In the genomic region with DNA sequence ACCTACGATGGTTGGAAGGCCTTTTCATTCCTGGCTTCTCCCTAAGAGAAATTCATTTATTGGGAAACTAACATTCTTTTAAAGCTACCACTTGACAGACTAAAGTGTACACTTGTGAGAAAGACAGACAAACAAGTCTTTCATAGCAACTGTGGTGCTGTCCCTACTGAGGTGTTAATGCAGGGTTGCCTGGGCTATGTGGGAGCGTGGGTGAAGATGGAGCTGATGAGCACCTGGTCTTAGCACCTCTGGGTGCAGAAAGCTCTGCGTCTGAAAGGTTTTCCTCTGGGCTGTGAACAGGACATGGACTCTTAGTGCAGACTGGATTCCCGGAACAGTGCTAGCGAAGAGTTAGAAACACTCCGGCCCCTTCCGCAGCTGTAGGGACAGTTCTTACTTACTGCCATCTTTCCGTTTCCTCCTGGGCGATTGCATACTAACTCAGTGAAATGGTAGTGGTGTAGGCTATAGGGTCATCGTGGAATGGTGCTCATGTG, we compare ENCODE assay signal across 34 mouse cellular contexts.
DNase-seq lines count a peak whose midpoint lies in the region; ATAC-seq lines count a peak whose summit lies in the region.
"Had no signal": no experiment of that assay in that cellular context is flagged by ENCODE, and none has a peak within 500 bp of the region (broad histone marks: within the 10 kb centered on the region; RNA-seq: fewer than 3 reads in every experiment).

No protein-coding gene starts in this region.

- WGBS in intestine, embryonic 14.5 days: 90% methylated on average over 10 of the region's 10 CpGs
- WGBS in intestine, embryonic 15.5 days: 88% methylated on average over 10 of the region's 10 CpGs

- peaks cover 15% of the 10 kb centered on the region for H3K4me1 ChIP-seq in intestine, embryonic 14.5 days (replicated peaks; ENCODE audit: control insufficient read depth, insufficient read depth, low read length)
- peaks cover 8% of the 10 kb centered on the region; the same call in 1 of the 2 replicates for H3K4me1 ChIP-seq in intestine, embryonic 15.5 days (replicated peaks)
- H3K4me1 ChIP-seq: hindbrain, embryonic 15.5 days; liver, embryonic 15.5 days had no signal

- no peaks in the 10 kb centered on the region for H3K27me3 ChIP-seq in intestine, embryonic 14.5 days (replicated peaks; ENCODE audit: control insufficient read depth, insufficient read depth, low read length)
- no peaks in the 10 kb centered on the region for H3K27me3 ChIP-seq in intestine, embryonic 15.5 days (replicated peaks)
- H3K27me3 ChIP-seq: embryonic facial prominence, embryonic 13.5 days; forebrain, embryonic 15.5 days; hindbrain, embryonic 15.5 days; liver, embryonic 15.5 days; lung, embryonic 15.5 days; megakaryocyte, embryonic 14.5 days; midbrain, embryonic 12.5 days; neural tube, embryonic 12.5 days; stomach, embryonic 15.5 days had no signal

- H3K9ac ChIP-seq in intestine, embryonic 14.5 days (ENCODE audit: low read length): no peak overlapping the region
- H3K9ac ChIP-seq in intestine, embryonic 15.5 days: no peak overlapping the region
- H3K9ac ChIP-seq: embryonic facial prominence, embryonic 13.5 days; forebrain, embryonic 15.5 days; hindbrain, embryonic 15.5 days; liver, embryonic 15.5 days; lung, embryonic 15.5 days; midbrain, embryonic 12.5 days; neural tube, embryonic 12.5 days; stomach, embryonic 15.5 days had no signal

- no peak overlapping the region for H3K4me2 ChIP-seq in intestine, embryonic 14.5 days (ENCODE audit: low read length)
- H3K4me2 ChIP-seq in intestine, embryonic 15.5 days (replicated peaks): no peak overlapping the region
- H3K4me2 ChIP-seq: embryonic facial prominence, embryonic 13.5 days; forebrain, embryonic 15.5 days; heart, embryonic 11.5 days; hindbrain, embryonic 15.5 days; liver, embryonic 15.5 days; lung, embryonic 15.5 days; midbrain, embryonic 12.5 days; neural tube, embryonic 12.5 days; stomach, embryonic 15.5 days had no signal

- H3K36me3 ChIP-seq in intestine, embryonic 14.5 days (ENCODE audit: control insufficient read depth, insufficient read depth, low read length): peaks cover 51% of the 10 kb centered on the region
- H3K36me3 ChIP-seq in intestine, embryonic 15.5 days: 0 out of 2 replicates have a peak, but pooled peaks cover under 1% of the 10 kb centered on the region

- H3K27ac ChIP-seq in intestine, embryonic 14.5 days (ENCODE audit: low read depth): no peak overlapping the region
- no peak overlapping the region for H3K27ac ChIP-seq in intestine, embryonic 15.5 days
- H3K27ac ChIP-seq: embryonic facial prominence, embryonic 13.5 days; forebrain, embryonic 10.5 days; forebrain, embryonic 15.5 days; gastrocnemius, adult 2 months; hindbrain, embryonic 10.5 days; hindbrain, embryonic 15.5 days; left cerebral cortex, adult 2 months; liver, embryonic 15.5 days; lung, embryonic 15.5 days; midbrain, embryonic 12.5 days; neural tube, embryonic 12.5 days; stomach, embryonic 15.5 days had no signal

- peak; percentile 43 for DNase-seq in intestine, embryonic 14.5 days (ENCODE audit: low spot score)
- peak; percentile 4 for DNase-seq in right cerebral cortex, postnatal 25 days
- DNase-seq in right cerebral cortex, postnatal 36 days (ENCODE audit: low spot score in 2 of 2): no peak
- peak; percentile 60 for DNase-seq in induced T-regulatory cell, adult 2 months (ENCODE audit: low read depth)
- DNase-seq in cerebellum, postnatal 10 days: no peak
- DNase-seq in kidney, postnatal 14 days: no peak
- DNase-seq: adrenal gland, postnatal 14 days; B cell, adult 2 months; cerebellum, adult 11-12 months; gastrocnemius, adult 2 months; gastrocnemius, postnatal 36 days; heart, postnatal 10 days; kidney, adult 9 months; kidney, postnatal 10 days; liver; lung, postnatal 4 days; thymus, postnatal 14 days had no signal

- no peak overlapping the region for H3K4me3 ChIP-seq in intestine, embryonic 14.5 days (ENCODE audit: low read depth, low read length)
- no peak overlapping the region for H3K4me3 ChIP-seq in intestine, embryonic 15.5 days (replicated peaks)
- H3K4me3 ChIP-seq: embryonic facial prominence, embryonic 13.5 days; forebrain, embryonic 10.5 days; forebrain, embryonic 15.5 days; gastrocnemius, adult 2 months; hindbrain, embryonic 10.5 days; hindbrain, embryonic 15.5 days; left cerebral cortex, adult 2 months; liver, embryonic 15.5 days; lung, embryonic 15.5 days; megakaryocyte, embryonic 14.5 days; midbrain, embryonic 12.5 days; myocyte; neural tube, embryonic 12.5 days; stomach, embryonic 15.5 days had no signal

- ATAC-seq in intestine, embryonic 14.5 days (replicated peaks; ENCODE audit: low FRiP score, low TSS enrichment, low read depth): no peak
- no peak for ATAC-seq in intestine, embryonic 15.5 days
- ATAC-seq: forebrain, embryonic 15.5 days; intestine, postnatal 0 days had no signal

- H3K9me3 ChIP-seq in intestine, embryonic 14.5 days (ENCODE audit: control insufficient read depth, low read length): no peaks in the 10 kb centered on the region
- H3K9me3 ChIP-seq in intestine, embryonic 15.5 days: no peaks in the 10 kb centered on the region
- H3K9me3 ChIP-seq: embryonic facial prominence, embryonic 13.5 days; forebrain, embryonic 10.5 days; forebrain, embryonic 15.5 days; G1E; hindbrain, embryonic 10.5 days; hindbrain, embryonic 15.5 days; liver, embryonic 15.5 days; lung, embryonic 15.5 days; megakaryocyte, embryonic 14.5 days; midbrain, embryonic 12.5 days; neural tube, embryonic 12.5 days; stomach, embryonic 15.5 days had no signal

Comparison
In these comparisons a context has a peak if more than half of its experiments do, and no peak if none do; other contexts are left out.
1. DNase-seq: peak in intestine, embryonic 14.5 days (single experiment), right cerebral cortex, postnatal 25 days (single experiment) and induced T-regulatory cell, adult 2 months (single experiment); none in right cerebral cortex, postnatal 36 days (0 of 2), cerebellum, postnatal 10 days (0 of 2) and kidney, postnatal 14 days (single experiment).